Mouse (Mus musculus): ENCODE data around the gene Jmjd1c. TPM values are rescaled to one million over a fixed set of nuclear protein-coding genes. Genes with fewer than 3 reads are reported as not detected.

The Jmjd1c gene
- polyA plus RNA-seq, 1 experiment from 2014 or later, result 10.3 TPM

GRCm38 (mm10) chr10:67290622-67291021 lies 194.7 kb downstream of the Jmjd1c start:
- no peak for ATAC-seq (ENCODE audit: insufficient read depth)
- Histone ChIP-seq H3K4me2 (no peak overlapping the region), H3K9ac (no peak overlapping the region), H3K4me3 (replicated peaks) (no peak overlapping the region), H3K36me3 (replicated peaks) (no peaks in the 10 kb centered on the region), H3K4me1 (replicated peaks) (peaks cover 10% of the 10 kb centered on the region), H3K9me3 (replicated peaks) (no peaks in the 10 kb centered on the region), H3K27me3 (no peaks in the 10 kb centered on the region), H3K27ac (replicated peaks) (no peak overlapping the region)
- 56% methylated on average over 4 of the region's 4 CpGs for WGBS (ENCODE audit: insufficient replicate concordance)

DNA sequence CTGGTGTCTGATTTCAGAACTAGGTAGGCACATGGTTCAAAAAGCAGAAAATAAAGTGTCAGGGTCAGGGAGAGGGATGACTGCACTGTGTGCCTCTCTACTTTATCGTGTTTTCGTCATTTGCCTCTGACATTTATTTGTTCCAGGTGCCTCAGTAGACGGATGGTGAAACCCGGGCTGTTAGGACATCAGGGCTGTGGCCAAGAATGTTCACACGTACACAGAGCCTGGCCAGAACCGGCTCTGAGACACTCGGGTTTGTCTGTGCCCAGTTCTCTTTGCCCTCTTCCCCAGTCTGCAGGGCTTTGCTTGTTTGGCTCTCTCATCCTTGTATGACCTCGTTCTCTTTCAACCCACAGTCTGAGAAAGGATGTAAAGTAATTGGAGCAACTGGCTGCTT lies 195.2 kb downstream of the Jmjd1c start:
- peaks cover 13% of the 10 kb centered on the region for H3K4me1 ChIP-seq (replicated peaks)
- no peak overlapping the region for H3K27ac ChIP-seq (replicated peaks)
- H3K27me3 ChIP-seq, result no peaks in the 10 kb centered on the region
- no peak for ATAC-seq (ENCODE audit: insufficient read depth)
- H3K36me3 ChIP-seq (replicated peaks), result no peaks in the 10 kb centered on the region
- H3K9ac ChIP-seq, result no peak overlapping the region
- 59% methylated on average over 8 of the region's 8 CpGs for WGBS (ENCODE audit: insufficient replicate concordance)
- no peak overlapping the region for H3K4me2 ChIP-seq
- no peaks in the 10 kb centered on the region for H3K9me3 ChIP-seq (replicated peaks)
- no peak overlapping the region for H3K4me3 ChIP-seq (replicated peaks)

DNA sequence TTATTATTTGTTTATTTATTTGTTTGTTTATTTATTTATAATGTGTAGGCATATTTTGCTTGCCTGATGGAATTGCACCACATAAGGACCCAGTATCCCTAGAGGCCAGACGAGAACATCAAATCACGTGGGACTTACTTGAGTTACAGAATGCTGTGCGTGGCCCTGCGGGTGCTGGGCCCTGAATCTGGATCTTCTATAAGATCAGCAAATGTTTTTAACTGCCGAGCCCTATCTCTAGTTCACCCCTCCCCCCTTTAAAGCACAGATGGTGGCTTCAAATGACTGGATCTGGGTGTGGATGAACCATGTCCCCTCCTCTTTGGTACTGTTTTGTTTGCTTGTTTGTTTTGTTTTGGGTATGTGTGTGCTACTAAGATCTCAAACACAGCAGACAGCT lies 199.4 kb downstream of the Jmjd1c start:
- H3K27ac ChIP-seq (replicated peaks), result peak overlapping the region; percentile 78; the same call in 1 of the 2 replicates
- H3K4me3 ChIP-seq (replicated peaks), result no peak overlapping the region
- peaks cover 35% of the 10 kb centered on the region for H3K4me1 ChIP-seq (replicated peaks)
- H3K27me3 ChIP-seq, result no peaks in the 10 kb centered on the region
- H3K4me2 ChIP-seq, result no peak overlapping the region
- H3K9ac ChIP-seq, result no peak overlapping the region
- H3K36me3 ChIP-seq (replicated peaks), result no peaks in the 10 kb centered on the region
- H3K9me3 ChIP-seq (replicated peaks), result no peaks in the 10 kb centered on the region
- 25% methylated on average over 5 of the region's 5 CpGs for WGBS (ENCODE audit: insufficient replicate concordance)
- ATAC-seq (ENCODE audit: insufficient read depth), result no peak

GRCm38 (mm10) chr10:67295938-67296466 lies 200.1 kb downstream of the Jmjd1c start:
- WGBS (ENCODE audit: insufficient replicate concordance), result 30% methylated on average over 7 of the region's 7 CpGs
- H3K9me3 ChIP-seq (replicated peaks), result no peaks in the 10 kb centered on the region
- no peaks in the 10 kb centered on the region for H3K27me3 ChIP-seq
- peak; percentile 47 for ATAC-seq (ENCODE audit: insufficient read depth)
- peak overlapping the region; percentile 6; the same call in 1 of the 2 replicates for H3K9ac ChIP-seq
- peaks cover 42% of the 10 kb centered on the region for H3K4me1 ChIP-seq (replicated peaks)
- no peaks in the 10 kb centered on the region for H3K36me3 ChIP-seq (replicated peaks)
- no peak overlapping the region for H3K4me3 ChIP-seq (replicated peaks)
- peak overlapping the region; percentile 48 for H3K4me2 ChIP-seq
- peak overlapping the region; percentile 78 for H3K27ac ChIP-seq (replicated peaks)

DNA sequence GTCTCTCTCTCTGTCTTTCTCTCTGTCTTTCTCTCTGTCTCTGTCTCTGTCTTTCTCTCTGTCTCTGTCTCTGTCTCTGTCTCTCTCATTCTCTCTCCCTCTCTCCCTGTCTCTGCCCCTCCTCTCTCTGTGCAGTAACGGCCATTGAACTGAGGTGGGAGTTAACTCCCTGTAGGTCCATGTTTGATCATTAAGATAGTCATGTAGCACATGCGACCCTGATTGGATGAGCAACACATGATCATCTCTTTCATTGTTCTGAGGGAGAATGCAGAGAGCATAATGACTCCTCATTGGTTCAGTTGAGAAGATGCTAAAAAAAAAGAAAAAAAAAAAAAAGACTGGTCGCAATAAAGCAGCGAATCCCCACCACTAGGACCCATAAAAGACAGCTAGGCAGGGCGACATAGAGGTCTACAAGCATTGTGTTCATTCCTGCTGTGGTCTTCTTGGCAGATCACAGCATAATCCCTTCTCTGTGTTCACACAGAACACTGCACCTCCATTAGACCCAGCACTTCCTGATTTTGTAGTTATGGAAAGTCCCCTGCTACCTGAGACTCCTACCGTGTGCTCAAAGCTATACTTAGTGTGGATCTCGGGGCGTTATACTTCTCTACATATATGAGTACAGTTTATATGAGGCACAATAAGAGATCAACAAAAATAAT lies 200.7 kb downstream of the Jmjd1c start:
- Histone ChIP-seq H3K9ac (no peak overlapping the region; the same call in 1 of the 2 replicates), H3K4me1 (replicated peaks) (peaks cover 47% of the 10 kb centered on the region), H3K9me3 (replicated peaks) (no peaks in the 10 kb centered on the region), H3K27ac (replicated peaks) (peak overlapping the region; percentile 78), H3K27me3 (no peaks in the 10 kb centered on the region), H3K4me3 (replicated peaks) (0 out of 2 replicates have a peak overlapping the region, but pooled peaks have one; percentile 12), H3K4me2 (peak overlapping the region; percentile 48), H3K36me3 (replicated peaks) (no peaks in the 10 kb centered on the region)
- 46% methylated on average over 8 of the region's 8 CpGs for WGBS (ENCODE audit: insufficient replicate concordance)
- peak; percentile 52 for ATAC-seq (ENCODE audit: insufficient read depth)

DNA sequence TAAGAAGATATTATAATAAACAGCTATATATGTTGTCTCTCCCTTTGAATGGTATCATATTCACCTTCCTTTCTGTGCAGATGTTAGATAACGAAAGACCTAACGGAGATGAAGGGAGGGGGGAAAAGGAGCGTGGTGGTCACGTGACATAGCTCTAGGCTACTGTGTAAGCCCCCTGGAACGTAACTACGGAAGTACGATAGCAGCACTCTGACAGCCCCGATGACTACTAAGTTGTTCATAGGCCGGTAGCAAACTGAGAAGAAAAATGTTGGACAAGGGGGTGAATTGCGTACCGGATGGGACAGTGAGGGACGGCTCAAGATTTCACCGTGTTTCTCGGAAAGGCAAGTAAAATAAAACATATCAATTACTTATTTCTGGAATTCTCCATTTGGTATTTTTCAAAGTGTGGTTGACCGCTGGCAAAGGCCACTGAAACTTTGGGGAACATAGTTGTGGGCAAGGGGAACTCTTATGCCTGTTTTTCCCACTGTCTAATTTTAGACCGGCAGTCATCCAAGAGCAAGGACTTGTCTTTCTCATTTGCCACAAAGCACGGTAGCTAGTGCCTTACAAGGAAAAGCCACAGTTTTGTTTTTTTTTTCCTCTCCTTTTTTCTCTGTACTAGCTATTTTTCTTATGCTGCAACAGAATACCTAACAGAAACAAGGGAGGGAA lies 201.4 kb downstream of the Jmjd1c start:
- peaks cover 47% of the 10 kb centered on the region for H3K4me1 ChIP-seq (replicated peaks)
- H3K9ac ChIP-seq, result no peak overlapping the region
- 61% methylated on average over 17 of the region's 17 CpGs for WGBS (ENCODE audit: insufficient replicate concordance)

GRCm38 (mm10) chr10:67298856-67299255 lies 202.9 kb downstream of the Jmjd1c start:
- Histone ChIP-seq H3K9ac (no peak overlapping the region), H3K27ac (replicated peaks) (no peak overlapping the region), H3K4me1 (replicated peaks) (peaks cover 47% of the 10 kb centered on the region), H3K9me3 (replicated peaks) (no peaks in the 10 kb centered on the region), H3K4me3 (replicated peaks) (no peak overlapping the region), H3K36me3 (replicated peaks) (no peaks in the 10 kb centered on the region), H3K4me2 (0 out of 2 replicates have a peak overlapping the region, but pooled peaks have one; percentile 48), H3K27me3 (no peaks in the 10 kb centered on the region)
- 36% methylated on average over 5 of the region's 5 CpGs for WGBS (ENCODE audit: insufficient replicate concordance)
- ATAC-seq (ENCODE audit: insufficient read depth), result no peak

More for the DNA sequence above, 201.4 kb downstream of the Jmjd1c start:
- Histone ChIP-seq H3K36me3 (replicated peaks) (no peaks in the 10 kb centered on the region), H3K27ac (replicated peaks) (peak overlapping the region; percentile 2; the same call in 1 of the 2 replicates), H3K9me3 (replicated peaks) (no peaks in the 10 kb centered on the region), H3K4me3 (replicated peaks) (peak overlapping the region; percentile 18; the same call in 1 of the 2 replicates), H3K27me3 (no peaks in the 10 kb centered on the region), H3K4me2 (peak overlapping the region; percentile 48)
- ATAC-seq (ENCODE audit: insufficient read depth), result peak; percentile 27; the same call in 1 of the 2 replicates

- WGBS (ENCODE audit: insufficient replicate concordance), result 74% methylated on average over 4 of the region's 4 CpGs
- Histone ChIP-seq H3K4me3 (replicated peaks) (no peak overlapping the region), H3K36me3 (replicated peaks) (no peaks in the 10 kb centered on the region), H3K27ac (replicated peaks) (no peak overlapping the region), H3K4me2 (no peak overlapping the region), H3K27me3 (no peaks in the 10 kb centered on the region), H3K9me3 (replicated peaks) (no peaks in the 10 kb centered on the region), H3K4me1 (replicated peaks) (peaks cover 47% of the 10 kb centered on the region), H3K9ac (no peak overlapping the region)
- ATAC-seq (ENCODE audit: insufficient read depth), result no peak
Measured at GRCm38 (mm10) chr10:67299285-67299684, 203.4 kb downstream of the Jmjd1c start.

DNA sequence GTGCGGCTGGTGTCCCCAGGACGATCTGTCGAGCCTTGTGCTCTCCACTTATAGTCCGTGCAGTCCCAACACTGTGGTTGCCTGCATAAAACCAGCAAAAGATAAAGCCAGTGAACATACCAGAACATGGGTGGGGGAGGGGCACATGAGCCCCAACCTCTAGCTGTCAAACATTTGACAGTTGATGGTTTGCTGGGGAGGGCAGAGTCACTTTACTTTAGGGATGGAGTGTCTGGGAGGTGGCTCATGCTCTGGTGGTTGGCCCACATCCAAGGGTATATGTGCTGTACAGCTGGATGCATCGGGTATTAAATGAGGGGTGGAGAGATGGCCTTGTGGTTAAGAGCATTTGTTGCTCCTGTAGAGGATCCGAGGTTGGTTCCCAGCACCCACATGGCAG lies 205.1 kb downstream of the Jmjd1c start:
- Histone ChIP-seq H3K9ac (no peak overlapping the region), H3K4me2 (no peak overlapping the region), H3K36me3 (replicated peaks) (no peaks in the 10 kb centered on the region), H3K4me3 (replicated peaks) (no peak overlapping the region), H3K27me3 (no peaks in the 10 kb centered on the region), H3K4me1 (replicated peaks) (peaks cover 34% of the 10 kb centered on the region), H3K9me3 (replicated peaks) (no peaks in the 10 kb centered on the region), H3K27ac (replicated peaks) (no peak overlapping the region)
- no peak for ATAC-seq (ENCODE audit: insufficient read depth)
- WGBS (ENCODE audit: insufficient replicate concordance), result 38% methylated on average over 6 of the region's 6 CpGs

DNA sequence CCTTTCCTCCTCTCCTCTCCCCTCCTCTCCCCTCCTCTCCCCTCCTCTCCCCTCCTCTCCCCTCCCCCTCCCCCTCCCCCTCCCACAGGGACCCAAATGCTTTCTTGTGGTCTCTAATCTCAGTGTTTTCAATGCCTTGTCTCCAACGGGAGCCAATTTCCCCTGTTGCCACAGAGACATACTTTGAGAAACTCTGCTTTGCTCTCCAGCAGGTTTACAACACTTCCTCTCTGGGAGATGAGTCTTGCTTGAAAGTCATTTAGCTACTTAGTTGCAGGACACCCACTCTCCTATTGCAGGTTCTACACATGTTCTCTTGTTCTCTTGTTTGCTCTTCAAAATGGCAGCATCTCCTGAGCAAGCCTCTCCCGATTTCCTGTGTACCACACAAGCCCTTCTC lies 206.4 kb downstream of the Jmjd1c start:
- no peak overlapping the region for H3K9ac ChIP-seq
- H3K4me1 ChIP-seq (replicated peaks), result peaks cover 23% of the 10 kb centered on the region
- no peak overlapping the region for H3K4me2 ChIP-seq
- 24% methylated on average over 2 of the region's 2 CpGs for WGBS (ENCODE audit: insufficient replicate concordance)
- no peaks in the 10 kb centered on the region for H3K9me3 ChIP-seq (replicated peaks)
- H3K4me3 ChIP-seq (replicated peaks), result no peak overlapping the region
- no peak overlapping the region for H3K27ac ChIP-seq (replicated peaks)
- no peak for ATAC-seq (ENCODE audit: insufficient read depth)
- no peaks in the 10 kb centered on the region for H3K27me3 ChIP-seq
- no peaks in the 10 kb centered on the region for H3K36me3 ChIP-seq (replicated peaks)

All from liver, embryonic 15.5 days (tissue).